Mouse (Mus musculus): ENCODE results near the gene Miga2.
A peak's percentile ranks its signal among the peaks of the same experiment; 100 is the strongest.

The Miga2 gene

GRCm38 (mm10) chr2:30363773-30364650 lies at the start of gene Miga2:
Gene Miga2 (plus strand): TSS chr2:30364233.
- peak; percentile 96 for DNase-seq (ENCODE audit: extremely low spot score, low spot score)

GRCm38 (mm10) chr2:30316136-30316535 lies 47.9 kb upstream of the Miga2 start:
- no peak for DNase-seq (ENCODE audit: extremely low spot score, low spot score)

- DNase-seq (ENCODE audit: extremely low spot score, low spot score) = no peak
Measured at GRCm38 (mm10) chr2:30316955-30317354, 47.1 kb upstream of the Miga2 start.

GRCm38 (mm10) chr2:30319260-30319659 lies 44.8 kb upstream of the Miga2 start:
- DNase-seq (ENCODE audit: extremely low spot score, low spot score) = no peak

- no peak for DNase-seq (ENCODE audit: extremely low spot score, low spot score)
Measured at GRCm38 (mm10) chr2:30323111-30323510, 40.9 kb upstream of the Miga2 start.

GRCm38 (mm10) chr2:30325296-30325695 lies 38.7 kb upstream of the Miga2 start:
- DNase-seq (ENCODE audit: extremely low spot score, low spot score) = no peak

GRCm38 (mm10) chr2:30327276-30327675 lies 36.8 kb upstream of the Miga2 start:
- DNase-seq (ENCODE audit: extremely low spot score, low spot score) = no peak

- no peak for DNase-seq (ENCODE audit: extremely low spot score, low spot score)
Measured at GRCm38 (mm10) chr2:30328791-30329190, 35.2 kb upstream of the Miga2 start.

- no peak for DNase-seq (ENCODE audit: extremely low spot score, low spot score)
Measured at GRCm38 (mm10) chr2:30335324-30335723, 28.7 kb upstream of the Miga2 start.

- DNase-seq (ENCODE audit: extremely low spot score, low spot score) = no peak
Measured at GRCm38 (mm10) chr2:30336174-30336915, 27.7 kb upstream of the Miga2 start.

GRCm38 (mm10) chr2:30337179-30337578 lies 26.9 kb upstream of the Miga2 start:
- DNase-seq (ENCODE audit: extremely low spot score, low spot score) = no peak

- DNase-seq (ENCODE audit: extremely low spot score, low spot score) = no peak
Measured at GRCm38 (mm10) chr2:30342061-30342460, 22.0 kb upstream of the Miga2 start.

GRCm38 (mm10) chr2:30342544-30342943 lies 21.5 kb upstream of the Miga2 start:
- no peak for DNase-seq (ENCODE audit: extremely low spot score, low spot score)

- DNase-seq (ENCODE audit: extremely low spot score, low spot score) = no peak
Measured at GRCm38 (mm10) chr2:30343601-30344137, 20.4 kb upstream of the Miga2 start.

GRCm38 (mm10) chr2:30345971-30346676 lies 17.9 kb upstream of the Miga2 start:
- DNase-seq (ENCODE audit: extremely low spot score, low spot score) = no peak

- no peak for DNase-seq (ENCODE audit: extremely low spot score, low spot score)
Measured at GRCm38 (mm10) chr2:30349196-30349595, 14.8 kb upstream of the Miga2 start.

- DNase-seq (ENCODE audit: extremely low spot score, low spot score) = no peak
Measured at GRCm38 (mm10) chr2:30351149-30351548, 12.9 kb upstream of the Miga2 start.

- no peak for DNase-seq (ENCODE audit: extremely low spot score, low spot score)
Measured at GRCm38 (mm10) chr2:30355861-30356260, 8.2 kb upstream of the Miga2 start.

- no peak for DNase-seq (ENCODE audit: extremely low spot score, low spot score)
Measured at GRCm38 (mm10) chr2:30356266-30356665, 7.8 kb upstream of the Miga2 start.

- no peak for DNase-seq (ENCODE audit: extremely low spot score, low spot score)
Measured at GRCm38 (mm10) chr2:30356906-30357305, 7.1 kb upstream of the Miga2 start.

Measured in neural tube, embryonic 10.5 days (tissue).